Mouse (Mus musculus) ovary, postnatal 36 days (tissue): ENCODE measurements around the gene Gm10309.

Experiments
- DNase-seq: peaks from one replicate; pipeline ENCODE4 v3.0.0; 2022; ENCODE audit warnings: low spot score, mixed read lengths

Gm10309 gene

DNA sequence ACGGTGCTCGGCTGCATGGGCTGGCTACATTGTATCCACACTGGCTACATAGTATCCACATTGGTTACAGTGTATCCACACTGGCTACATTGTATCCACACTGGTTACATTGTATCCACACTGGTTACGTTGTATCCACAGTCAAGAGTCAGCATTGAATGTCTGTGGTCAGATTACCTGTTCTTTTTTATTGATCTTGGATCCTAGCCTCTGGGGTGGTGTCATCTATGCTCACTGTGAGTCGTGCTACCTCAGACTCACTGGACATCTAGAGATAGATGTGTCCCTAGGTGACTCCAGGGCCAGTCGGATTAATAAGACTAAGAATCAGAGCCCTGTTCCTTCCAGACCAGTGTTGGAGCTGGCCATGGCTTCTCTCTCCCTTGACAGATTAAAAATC is 34.9 kb downstream of the Gm10309 start:
- no peak for DNase-seq

- no peak for DNase-seq
Measured at GRCm38 (mm10) chr17:86467967-86468366, 37.1 kb downstream of the Gm10309 start.

GRCm38 (mm10) chr17:86467291-86467898 is 37.6 kb downstream of the Gm10309 start:
- DNase-seq = no peak

- DNase-seq = no peak
Measured at GRCm38 (mm10) chr17:86466871-86467270, 38.2 kb downstream of the Gm10309 start.

DNA sequence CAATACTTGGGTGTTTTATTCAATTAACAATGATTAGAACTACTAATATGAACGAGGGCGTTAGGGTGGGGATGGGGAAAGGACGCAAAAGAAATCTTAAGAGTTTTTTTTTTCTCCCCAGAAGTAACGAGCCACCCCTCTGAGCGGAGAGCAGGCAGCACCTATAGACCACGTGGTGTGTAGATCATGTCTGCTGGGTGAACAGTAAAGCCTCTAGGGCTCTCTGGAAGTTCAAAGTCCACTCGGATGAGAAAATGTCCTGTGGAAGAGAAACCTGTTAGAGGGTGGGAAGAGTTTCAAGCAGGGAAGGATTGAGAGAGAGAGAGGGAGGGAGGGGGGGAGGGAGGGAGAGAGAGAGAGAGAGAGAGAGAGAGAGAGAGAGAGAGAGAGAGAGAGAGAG is 38.6 kb downstream of the Gm10309 start:
- no peak for DNase-seq

DNA sequence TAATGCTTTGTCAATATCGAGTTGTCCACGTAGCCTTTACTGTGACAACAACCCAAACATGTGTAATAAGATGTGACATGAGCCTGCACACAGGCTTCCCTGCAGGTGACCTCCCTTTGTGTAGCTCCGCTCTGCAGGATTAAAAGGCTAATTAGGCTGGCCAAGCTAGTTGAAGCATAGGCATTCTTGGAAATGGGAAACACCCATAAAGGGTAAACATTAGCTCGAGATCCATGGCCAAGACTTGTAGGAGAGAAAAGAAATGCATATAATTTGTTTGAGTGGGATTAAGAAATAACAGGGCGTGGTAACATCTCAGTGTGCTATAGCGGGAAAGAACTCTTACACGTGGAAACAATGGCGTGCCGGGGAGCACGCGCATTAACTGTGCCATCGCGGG is 39.2 kb downstream of the Gm10309 start:
- no peak for DNase-seq

GRCm38 (mm10) chr17:86464689-86465363 is 40.2 kb downstream of the Gm10309 start:
- no peak for DNase-seq

GRCm38 (mm10) chr17:86464197-86464596 is 40.8 kb downstream of the Gm10309 start:
- no peak for DNase-seq

- DNase-seq = no peak
Measured at GRCm38 (mm10) chr17:86463369-86463768, 41.7 kb downstream of the Gm10309 start.

- no peak for DNase-seq
Measured at GRCm38 (mm10) chr17:86460645-86461430, 44.2 kb downstream of the Gm10309 start.

- no peak for DNase-seq
Measured at GRCm38 (mm10) chr17:86458302-86458980, 46.6 kb downstream of the Gm10309 start.

DNA sequence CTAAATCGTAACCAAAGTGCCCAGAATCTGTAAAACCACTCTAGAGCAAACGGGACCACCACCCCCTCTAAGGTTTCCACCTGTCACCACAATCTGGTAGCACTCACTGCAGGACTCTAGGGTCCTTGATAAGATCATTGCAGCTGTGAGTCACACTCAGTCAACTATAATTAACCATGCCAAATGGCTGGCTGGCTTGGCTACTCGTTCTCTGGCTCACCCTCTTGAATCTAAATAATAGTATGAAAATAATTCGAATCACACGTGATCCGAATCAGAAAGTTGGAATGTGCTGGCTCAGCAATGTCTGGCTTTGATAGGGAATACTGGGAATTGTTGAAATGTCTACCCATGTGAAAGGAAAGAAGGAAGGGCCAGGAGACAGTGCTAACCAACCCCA is 48.5 kb downstream of the Gm10309 start:
- DNase-seq = no peak

- no peak for DNase-seq
Measured at GRCm38 (mm10) chr17:86454351-86454706, 50.7 kb downstream of the Gm10309 start.

- no peak for DNase-seq
Measured at GRCm38 (mm10) chr17:86453673-86454350, 51.2 kb downstream of the Gm10309 start.

- no peak for DNase-seq
Measured at GRCm38 (mm10) chr17:86452934-86453333, 52.1 kb downstream of the Gm10309 start.
